8 mouse cellular contexts compared by ENCODE assay signal in genomic region chr11:96278773-96279172, GRCm38 (mm10). TPM values are rescaled to one million over a fixed set of nuclear protein-coding genes. Genes with fewer than 3 reads are reported as not detected.
DNase-seq lines count a peak whose midpoint lies in the region; ATAC-seq and TF ChIP-seq lines count a peak whose summit lies in the region.

No protein-coding gene starts in this region.

- WGBS in embryonic facial prominence, embryonic 14.5 days: under 1% methylated on average over 9 of the region's 9 CpGs

- H3K4me1 ChIP-seq in ES-Bruce4 (ENCODE audit: control insufficient read depth, insufficient read depth, low read length): no peaks in the 10 kb centered on the region
- no peaks in the 10 kb centered on the region for H3K4me1 ChIP-seq in embryonic facial prominence, embryonic 14.5 days (ENCODE audit: control insufficient read depth, insufficient read depth, low read length)

- intact Hi-C loops in heart, postnatal 14 days (cut with DNase I): loop anchor here (2.0 to 5.0 kb wide), 6 partner anchors 76 to 582 kb away; no protein-coding TSS in a partner anchor

- no peaks in the 10 kb centered on the region for H3K9me3 ChIP-seq in ES-Bruce4 (replicated peaks; ENCODE audit: control insufficient read depth, insufficient read depth, low read length, poor library complexity, severe bottlenecking)
- no peaks in the 10 kb centered on the region for H3K9me3 ChIP-seq in embryonic facial prominence, embryonic 14.5 days (ENCODE audit: control insufficient read depth, low read length)

- no peaks in the 10 kb centered on the region for H3K36me3 ChIP-seq in ES-Bruce4 (ENCODE audit: control insufficient read depth, insufficient read depth, low read length, poor library complexity, severe bottlenecking)
- no peaks in the 10 kb centered on the region for H3K36me3 ChIP-seq in embryonic facial prominence, embryonic 14.5 days (ENCODE audit: control insufficient read depth, insufficient read depth, low read length)

- TF ChIP-seq CTCF in ES-Bruce4 (IDR thresholded peaks at IDR 0.05; ENCODE audit: low read depth, low read length): peak; percentile 70

- DNase-seq in adrenal gland, postnatal 14 days: peak; percentile 93
- peak; percentile 87 for DNase-seq in embryonic facial prominence, embryonic 14.5 days (ENCODE audit: low spot score)
- DNase-seq in heart, postnatal 14 days: peak; percentile 87 to 90
- DNase-seq in layer of hippocampus, adult 11-12 months (ENCODE audit: low spot score): peak; percentile 82
- DNase-seq in lung, postnatal 14 days: peak; percentile 92
- DNase-seq in right cerebral cortex, postnatal 4 days: peak; percentile 87

- no peak overlapping the region for H3K4me2 ChIP-seq in embryonic facial prominence, embryonic 14.5 days (ENCODE audit: low read depth, low read length)

- no peak overlapping the region for H3K4me3 ChIP-seq in ES-Bruce4 (ENCODE audit: low read depth, low read length)
- H3K4me3 ChIP-seq in embryonic facial prominence, embryonic 14.5 days (ENCODE audit: low read depth, low read length): no peak overlapping the region

- H3K27me3 ChIP-seq in ES-Bruce4 (ENCODE audit: control insufficient read depth, insufficient read depth, low read length, poor library complexity, severe bottlenecking): peaks cover 52% of the 10 kb centered on the region
- H3K27me3 ChIP-seq in embryonic facial prominence, embryonic 14.5 days (replicated peaks; ENCODE audit: control insufficient read depth, insufficient read depth, low read length): peaks cover 99% of the 10 kb centered on the region

- TF ChIP-seq POLR2A in ES-Bruce4 (IDR thresholded peaks at IDR 0.05; ENCODE audit: insufficient read depth, low read length): no peak

- no peak overlapping the region for H3K9ac ChIP-seq in ES-Bruce4 (ENCODE audit: low read depth, poor library complexity, severe bottlenecking)
- H3K9ac ChIP-seq in embryonic facial prominence, embryonic 14.5 days (ENCODE audit: low read depth, low read length): no peak overlapping the region

- no peak for TF ChIP-seq EP300 in ES-Bruce4 (IDR thresholded peaks at IDR 0.05; ENCODE audit: insufficient read depth, low read depth, low read length)

- ATAC-seq in embryonic facial prominence, embryonic 14.5 days (ENCODE audit: low read depth): no peak; the same call in 1 of the 2 replicates
- no peak for ATAC-seq in erythroid progenitor cell, adult 5-6 weeks (replicated peaks; ENCODE audit: low FRiP score, poor library complexity, severe bottlenecking)

- H3K27ac ChIP-seq in ES-Bruce4 (ENCODE audit: insufficient read depth, low read length): no peak overlapping the region
- H3K27ac ChIP-seq in embryonic facial prominence, embryonic 14.5 days (replicated peaks; ENCODE audit: low read depth, low read length): no peak overlapping the region

RNA-seq across cellular contexts. Expression of gene Hoxb8, which starts 2.9 kb away (rescaled TPM):
- 0.48 TPM in 1 of 2 replicates, not detected in the other for polyA plus RNA-seq in ES-Bruce4 (2011; ENCODE audit: insufficient read depth, insufficient read length, low read depth, missing spikeins)
- 56.7 and 59.4 TPM in 2 replicates for total RNA-seq in adrenal gland, postnatal 14 days (2021)
- not detected in 2 replicates for polyA plus RNA-seq in embryonic facial prominence, embryonic 14.5 days (2014; fragmentation: Nextera tagmentation; extraction: Ambion mirVana)
- total RNA-seq in heart, postnatal 14 days (2021): not detected
- not detected in 2 replicates for total RNA-seq in erythroid progenitor cell, adult 5-6 weeks (2015; ENCODE audit: low replicate concordance)
- total RNA-seq in erythroid progenitor cell, adult 5-6 weeks (2017; ENCODE audit: low replicate concordance): not detected in 2 replicates

RNA-seq across cellular contexts. Expression of gene Hoxb9, which starts 7.5 kb away (rescaled TPM):
- polyA plus RNA-seq in ES-Bruce4 (2011; ENCODE audit: insufficient read depth, insufficient read length, low read depth, missing spikeins): 1.5 and 1.6 TPM in 2 replicates
- total RNA-seq in adrenal gland, postnatal 14 days (2021): 99.3 and 156 TPM in 2 replicates
- polyA plus RNA-seq in embryonic facial prominence, embryonic 14.5 days (2014; fragmentation: Nextera tagmentation; extraction: Ambion mirVana): 0.10 TPM in 1 of 2 replicates, not detected in the other
- not detected for total RNA-seq in heart, postnatal 14 days (2021)
- not detected in 2 replicates for total RNA-seq in erythroid progenitor cell, adult 5-6 weeks (2015; ENCODE audit: low replicate concordance)
- total RNA-seq in erythroid progenitor cell, adult 5-6 weeks (2017; ENCODE audit: low replicate concordance): not detected in 2 replicates

RNA-seq across cellular contexts. Expression of gene Hoxb7, which starts 7.7 kb away (rescaled TPM):
- not detected in 2 replicates for polyA plus RNA-seq in ES-Bruce4 (2011; ENCODE audit: insufficient read depth, insufficient read length, low read depth, missing spikeins)
- total RNA-seq in adrenal gland, postnatal 14 days (2021): 34.3 and 37.8 TPM in 2 replicates
- polyA plus RNA-seq in embryonic facial prominence, embryonic 14.5 days (2014; fragmentation: Nextera tagmentation; extraction: Ambion mirVana): 0.39 and 0.42 TPM in 2 replicates
- not detected for total RNA-seq in heart, postnatal 14 days (2021)
- not detected in 2 replicates for total RNA-seq in erythroid progenitor cell, adult 5-6 weeks (2015; ENCODE audit: low replicate concordance)
- total RNA-seq in erythroid progenitor cell, adult 5-6 weeks (2017; ENCODE audit: low replicate concordance): not detected in 2 replicates

RNA-seq across cellular contexts. Expression of gene Hoxb6, which starts 13.5 kb away (rescaled TPM):
- polyA plus RNA-seq in ES-Bruce4 (2011; ENCODE audit: insufficient read depth, insufficient read length, low read depth, missing spikeins): not detected in 2 replicates
- 35.7 and 39.8 TPM in 2 replicates for total RNA-seq in adrenal gland, postnatal 14 days (2021)
- 0.22 and 0.97 TPM in 2 replicates for polyA plus RNA-seq in embryonic facial prominence, embryonic 14.5 days (2014; fragmentation: Nextera tagmentation; extraction: Ambion mirVana)
- total RNA-seq in heart, postnatal 14 days (2021): not detected
- not detected in 2 replicates for total RNA-seq in erythroid progenitor cell, adult 5-6 weeks (2015; ENCODE audit: low replicate concordance)
- not detected in 2 replicates for total RNA-seq in erythroid progenitor cell, adult 5-6 weeks (2017; ENCODE audit: low replicate concordance)

RNA-seq across cellular contexts. Expression of gene Hoxb5, which starts 24.4 kb away (rescaled TPM):
- not detected in 2 replicates for polyA plus RNA-seq in ES-Bruce4 (2011; ENCODE audit: insufficient read depth, insufficient read length, low read depth, missing spikeins)
- 17.1 and 18.7 TPM in 2 replicates for total RNA-seq in adrenal gland, postnatal 14 days (2021)
- 1.8 and 2.4 TPM in 2 replicates for polyA plus RNA-seq in embryonic facial prominence, embryonic 14.5 days (2014; fragmentation: Nextera tagmentation; extraction: Ambion mirVana)
- total RNA-seq in heart, postnatal 14 days (2021): under 1 TPM; 0.19 to 0.22 TPM
- not detected in 2 replicates for total RNA-seq in erythroid progenitor cell, adult 5-6 weeks (2015; ENCODE audit: low replicate concordance)
- total RNA-seq in erythroid progenitor cell, adult 5-6 weeks (2017; ENCODE audit: low replicate concordance): not detected in 2 replicates

Comparison
In these comparisons a context has a peak if more than half of its experiments do, and no peak if none do; other contexts are left out.
1. RNA of gene Hoxb8, which starts 2.9 kb away (total RNA-seq): 56.7 to 59.4 TPM in adrenal gland, postnatal 14 days; not detected in heart, postnatal 14 days and not detected in erythroid progenitor cell, adult 5-6 weeks; every median in the first group is over 10 times any median in the second.
2. RNA of gene Hoxb9, which starts 7.5 kb away (total RNA-seq): 99.3 to 156 TPM in adrenal gland, postnatal 14 days; not detected in heart, postnatal 14 days and not detected in erythroid progenitor cell, adult 5-6 weeks; every median in the first group is over 100 times any median in the second.
3. RNA of gene Hoxb7, which starts 7.7 kb away (total RNA-seq): 34.3 to 37.8 TPM in adrenal gland, postnatal 14 days; not detected in heart, postnatal 14 days and not detected in erythroid progenitor cell, adult 5-6 weeks; every median in the first group is over 10 times any median in the second.
4. Peak in every context shown above with its lines, with median percentiles within 50 percentile points of each other: DNase-seq.